Mouse (Mus musculus) hindbrain, embryonic 13.5 days (tissue): ENCODE measurements around the gene Usp16. TPM values are rescaled to one million over a fixed set of nuclear protein-coding genes. Genes with fewer than 3 reads are reported as not detected.

Source experiments
- ATAC-seq: fragments of 200-750 bp; cut with Nextera tagmentation; 2 replicates; pipeline ENCODE4 v1.8.0; 2017; ENCODE audit warnings: moderate TSS enrichment; ENCODE audit not compliant: low FRiP score
- H3K27ac ChIP-seq: fragments of 300-500 bp; sonication (generic); 2 replicates; pipeline ENCODE4 v1.5.1; 2015; ENCODE audit warnings: inconsistent platforms, mild to moderate bottlenecking, moderate library complexity
- H3K27me3 ChIP-seq: fragments of 300-500 bp; sonication (generic); 2 replicates; pipeline ENCODE4 v1.6.1; 2015; ENCODE audit warnings: mild to moderate bottlenecking, inconsistent platforms
- H3K36me3 ChIP-seq: fragments of 300-500 bp; sonication (generic); 2 replicates; pipeline ENCODE4 v1.6.1; 2015; ENCODE audit warnings: mild to moderate bottlenecking, inconsistent platforms
- H3K4me1 ChIP-seq: fragments of 300-500 bp; sonication (generic); replicated peaks from 2 replicates; pipeline ENCODE4 v1.6.1; 2015; ENCODE audit warnings: inconsistent platforms
- H3K4me2 ChIP-seq: fragments of 300-500 bp; sonication (generic); 2 replicates; pipeline ENCODE4 v1.6.1; 2015; ENCODE audit warnings: inconsistent platforms, mild to moderate bottlenecking, moderate library complexity
- H3K4me3 ChIP-seq: fragments of 300-500 bp; sonication (generic); 2 replicates; pipeline ENCODE4 v1.5.1; 2015; ENCODE audit warnings: mild to moderate bottlenecking, inconsistent platforms
- H3K9ac ChIP-seq: fragments of 300-500 bp; sonication (generic); 2 replicates; pipeline ENCODE4 v1.6.1; 2015; ENCODE audit warnings: mild to moderate bottlenecking, inconsistent platforms
- H3K9me3 ChIP-seq: fragments of 300-500 bp; sonication (generic); 2 replicates; pipeline ENCODE4 v1.6.1; 2016; ENCODE audit warnings: inconsistent platforms
- WGBS: fragments of 180-500 bp; shearing (Covaris S2); methylation state at CpG from one replicate; pipeline ENCODE4 v1.1.7; 2015; 5-methylcytosine and 5-hydroxymethylcytosine counted together
- polyA plus RNA-seq: library from polyadenylated mRNA; unstranded; fragments of >200 nt; fragmentation: Nextera tagmentation; extraction: Ambion mirVana; gene quantifications from 2 replicates; pipeline ENCODE4 v1.2.1, GENCODE M21; 2015

Gene Usp16
- polyA plus RNA-seq, 1 experiment from 2014 or later: 52.6 TPM

- no peak overlapping the region for H3K4me3 ChIP-seq
- no peak for ATAC-seq
- H3K4me1 ChIP-seq: peaks cover 5% of the 10 kb centered on the region; the same call in 1 of the 2 replicates
- no peaks in the 10 kb centered on the region for H3K27me3 ChIP-seq
- WGBS: 77% methylated on average over 10 of the region's 10 CpGs
- H3K9ac ChIP-seq: no peak overlapping the region
- no peak overlapping the region for H3K4me2 ChIP-seq
- no peaks in the 10 kb centered on the region for H3K9me3 ChIP-seq
- H3K36me3 ChIP-seq: no peaks in the 10 kb centered on the region
- H3K27ac ChIP-seq: no peak overlapping the region
Measured at GRCm38 (mm10) chr16:87528755-87529154, 74.3 kb downstream of the Usp16 start.

Other genes with a start within 250 kb of the Usp16 start
- gene N6amt1, start 100.5 kb upstream of the Usp16 start, polyA plus RNA-seq: 22.5 and 23.5 TPM in 2 replicates
- gene Ltn1, start 22.1 kb upstream of the Usp16 start, polyA plus RNA-seq: 25.9 TPM in 2 replicates
- 12.9 and 15.0 TPM in 2 replicates for gene Rwdd2b, start 14.1 kb upstream of the Usp16 start, polyA plus RNA-seq
- gene Cct8, start 41.2 kb downstream of the Usp16 start, polyA plus RNA-seq: 446 and 454 TPM in 2 replicates
- 0.10 TPM in 1 of 2 replicates, not detected in the other for gene Map3k7cl, start 98.6 kb downstream of the Usp16 start, polyA plus RNA-seq
- gene Bach1, start 244.2 kb downstream of the Usp16 start, polyA plus RNA-seq: 26.1 and 26.6 TPM in 2 replicates